Comparison of ENCODE assay signal across 1 mouse cellular context in genomic region chr19:24032654-24033236, GRCm38 (mm10).
TF ChIP-seq lines count a peak whose summit lies in the region.

No protein-coding gene starts in this region.

TF ChIP-seq in MEL, 35 proteins besides CTCF, POLR2A, EP300 and RAD21 (continued from another document):
- TF ChIP-seq POLR2AphosphoS5 (IDR thresholded peaks at IDR 0.05; ENCODE audit: borderline replicate concordance, low read depth, low read length) (no peak), NELFE (IDR thresholded peaks at IDR 0.05; ENCODE audit: low read depth, low read length) (no peak), MAX (IDR thresholded peaks at IDR 0.05; ENCODE audit: low read length) (no peak), TBP (IDR thresholded peaks at IDR 0.05; ENCODE audit: low read depth, low read length) (no peak), SMC3 (IDR thresholded peaks at IDR 0.05; ENCODE audit: low read depth, low read length) (no peak), ZC3H11A (IDR thresholded peaks at IDR 0.05; ENCODE audit: low read depth, low read length) (no peak), GATA1 (IDR thresholded peaks at IDR 0.05; ENCODE audit: low read depth, low read length) (no peak)
